Mouse (Mus musculus) liver, postnatal 0 days (tissue): ENCODE measurements around the gene Ndufa6.

Source experiments
- CTCF ChIP-seq: sonication (generic); IDR thresholded peaks from 2 replicates; pipeline ENCODE4 v1.5.1; 2016; ENCODE audit warnings: antibody characterized with exemption, low read depth
- EP300 ChIP-seq: IDR thresholded peaks from 2 replicates; pipeline ENCODE4 v1.6.1; 2016; ENCODE audit warnings: antibody characterized with exemption, low read depth, mild to moderate bottlenecking

DNA sequence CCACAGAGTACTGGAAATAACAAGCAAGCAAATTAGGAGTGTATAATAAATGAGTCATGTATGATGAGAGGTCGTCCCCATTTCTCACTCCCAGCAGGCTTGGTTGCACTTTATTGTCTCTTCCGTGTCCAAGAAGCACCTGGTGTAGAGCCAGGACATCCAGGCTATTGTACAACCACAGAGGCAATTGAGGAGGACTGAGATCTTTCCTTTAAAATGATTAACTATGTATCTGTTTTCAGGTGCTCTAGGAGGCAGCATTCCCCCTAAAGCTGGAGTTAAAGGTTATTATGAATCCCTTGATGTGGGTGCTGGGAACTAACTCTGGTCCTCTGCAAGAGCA, 5.2 kb downstream of the Ndufa6 start:
- TF ChIP-seq CTCF (no peak), EP300 (no peak)
